Mouse (Mus musculus) embryonic fibroblast, embryonic 13.5 days (primary cell): ENCODE results near the gene Arrb1.

Experiments used
- CTCF ChIP-seq: IDR thresholded peaks from 2 replicates; pipeline ENCODE4 v1.5.1; 2011; ENCODE audit warnings: mild to moderate bottlenecking, control low read depth, low read length, moderate library complexity, borderline replicate concordance; ENCODE audit not compliant: insufficient read depth
- POLR2A ChIP-seq: IDR thresholded peaks from 2 replicates; pipeline ENCODE4 v1.6.1; 2011; ENCODE audit warnings: low read depth, mild to moderate bottlenecking, control low read depth, low read length, moderate library complexity

GRCm38 (mm10) chr7:99585976-99586375 lies 50.7 kb downstream of the Arrb1 start:
- TF ChIP-seq CTCF (no peak), POLR2A (no peak)
